Mouse (Mus musculus): ENCODE results near the gene Mrps26.
"Not testable (repeated sequence)": the region's sequence is repeated elsewhere in the genome, so short reads cannot be mapped to it uniquely, and the experiment has no call there.

Gene Mrps26

DNA sequence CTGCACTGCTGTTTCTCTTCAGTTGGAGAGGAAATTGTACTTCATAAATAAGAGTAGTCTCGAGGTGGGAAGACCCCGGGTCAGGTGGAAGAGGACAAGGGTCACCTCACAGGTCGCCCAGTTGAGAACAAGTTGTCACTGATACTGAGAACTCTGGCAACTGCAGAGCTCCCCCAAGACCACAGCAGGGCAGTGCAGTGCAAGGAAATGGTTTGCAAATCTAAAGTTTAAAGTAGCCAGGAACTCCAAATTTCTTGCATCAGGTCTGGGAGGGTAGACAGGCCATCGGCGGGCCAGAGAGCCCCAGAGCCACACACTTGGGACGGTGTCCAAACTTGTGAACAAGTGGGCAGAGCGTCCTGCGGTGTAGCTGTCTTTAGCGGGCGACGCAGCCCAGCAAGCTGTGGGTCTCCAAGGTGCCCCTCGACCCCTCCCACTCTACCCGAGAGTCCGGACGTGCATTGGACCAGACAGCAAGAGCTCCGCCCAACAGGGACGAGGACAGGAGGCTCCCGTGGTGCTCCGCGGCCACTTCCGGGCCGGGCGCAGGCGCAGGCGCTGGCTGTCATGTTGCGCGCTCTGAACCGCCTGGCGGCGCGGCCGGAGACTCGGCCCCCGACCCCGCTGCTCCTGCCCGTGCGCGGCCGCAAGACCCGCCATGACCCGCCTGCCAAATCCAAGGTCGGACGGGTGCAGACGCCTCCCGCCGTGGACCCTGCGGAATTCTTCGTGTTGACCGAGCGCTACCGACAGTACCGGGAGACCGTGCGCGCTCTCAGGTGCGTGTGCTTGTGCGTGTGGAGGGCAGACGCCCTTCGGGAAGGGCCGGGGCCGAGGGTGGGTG is at the start of gene Mrps26:
Gene Mrps26 (plus strand): TSS at position 531 of the 844 bp plus-strand sequence.
- DNase-seq, result peak; percentile 91 to 94

GRCm38 (mm10) chr2:130513907-130514306 is 49.6 kb upstream of the Mrps26 start:
- no peak for DNase-seq

- no peak for DNase-seq
These were observed 47.8 kb upstream of the Mrps26 start for GRCm38 (mm10) chr2:130515791-130516190.

DNA sequence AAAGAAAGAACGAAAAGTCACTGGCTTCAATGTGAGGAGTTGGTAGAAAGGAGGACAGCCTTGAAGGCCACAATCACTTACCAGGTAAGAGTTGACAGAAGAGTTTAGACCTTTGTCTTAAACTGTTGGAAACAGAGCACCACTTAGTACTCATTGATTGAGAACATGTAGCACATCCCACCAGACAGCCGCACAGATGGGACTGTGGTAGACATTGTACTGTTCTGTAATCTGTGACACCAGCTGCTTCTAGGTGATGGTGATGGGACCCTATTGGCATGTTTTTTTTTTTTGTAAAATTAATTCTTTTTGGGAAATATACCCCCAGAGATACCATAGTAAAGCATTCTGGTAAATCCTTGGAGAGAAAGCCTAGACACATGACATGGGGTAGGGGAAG is 41.6 kb upstream of the Mrps26 start:
- no peak for DNase-seq

DNA sequence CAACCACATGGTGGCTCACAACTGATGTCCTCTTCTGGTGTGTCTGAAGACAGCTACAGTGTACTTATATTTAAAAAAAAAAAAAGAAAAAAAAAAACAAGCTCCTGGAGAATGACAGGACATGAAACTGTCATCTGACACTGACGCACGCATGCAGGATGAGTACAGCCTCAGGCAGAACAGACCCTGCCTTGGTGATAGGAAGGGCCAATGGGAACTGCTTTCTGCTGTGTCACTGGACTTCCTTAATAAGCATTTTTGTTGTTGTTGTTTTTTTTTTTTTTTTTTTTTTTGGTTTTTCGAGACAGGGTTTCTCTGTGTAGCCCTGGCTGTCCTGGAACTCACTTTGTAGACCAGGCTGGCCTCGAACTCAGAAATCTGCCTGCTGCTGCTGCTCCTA is 38.1 kb upstream of the Mrps26 start:
- not testable (repeated sequence) for DNase-seq

DNA sequence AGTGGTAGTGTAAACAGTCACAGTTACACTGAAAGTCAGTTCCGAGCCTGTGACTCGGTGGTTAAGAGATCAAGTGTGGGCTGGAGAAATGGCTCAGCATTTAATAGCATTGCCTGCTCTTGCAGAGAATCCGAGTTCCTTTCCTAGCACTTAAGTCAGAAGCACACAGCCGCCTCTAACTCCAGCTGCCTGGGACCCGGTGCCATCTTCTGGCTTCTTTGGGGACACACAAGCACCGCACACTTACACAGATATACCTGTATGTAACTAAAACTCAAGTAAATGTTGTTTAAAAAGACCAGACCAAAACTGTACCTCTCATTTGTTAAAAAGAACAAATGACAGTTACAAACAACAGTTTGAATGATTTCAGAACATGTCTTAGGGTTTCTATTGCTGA is 35.1 kb upstream of the Mrps26 start:
- peak; percentile 10 for DNase-seq

DNA sequence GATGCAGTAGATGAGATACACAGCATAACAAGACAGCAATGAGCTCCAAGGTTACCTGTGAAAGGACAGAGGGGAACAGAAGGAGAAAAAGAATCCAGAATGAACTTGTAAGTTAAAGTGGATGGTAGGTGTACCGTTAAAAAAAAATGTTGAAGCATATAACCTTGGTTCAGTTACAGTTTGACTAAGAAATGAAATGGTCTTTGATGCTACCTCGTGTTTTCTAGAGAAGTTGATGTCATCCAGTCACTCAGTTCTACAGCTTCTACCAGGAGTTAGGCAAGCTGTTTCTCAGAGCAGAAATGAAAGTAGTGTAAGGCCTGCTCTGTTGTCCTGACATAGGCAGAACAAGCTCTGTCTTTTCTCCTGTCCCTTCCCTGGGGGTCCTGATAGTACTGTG is 34.3 kb upstream of the Mrps26 start:
- no peak for DNase-seq

- no peak for DNase-seq
These were observed 33.6 kb upstream of the Mrps26 start for GRCm38 (mm10) chr2:130529925-130530324.

- no peak for DNase-seq
These were observed 31.3 kb upstream of the Mrps26 start for GRCm38 (mm10) chr2:130532201-130532600.

DNA sequence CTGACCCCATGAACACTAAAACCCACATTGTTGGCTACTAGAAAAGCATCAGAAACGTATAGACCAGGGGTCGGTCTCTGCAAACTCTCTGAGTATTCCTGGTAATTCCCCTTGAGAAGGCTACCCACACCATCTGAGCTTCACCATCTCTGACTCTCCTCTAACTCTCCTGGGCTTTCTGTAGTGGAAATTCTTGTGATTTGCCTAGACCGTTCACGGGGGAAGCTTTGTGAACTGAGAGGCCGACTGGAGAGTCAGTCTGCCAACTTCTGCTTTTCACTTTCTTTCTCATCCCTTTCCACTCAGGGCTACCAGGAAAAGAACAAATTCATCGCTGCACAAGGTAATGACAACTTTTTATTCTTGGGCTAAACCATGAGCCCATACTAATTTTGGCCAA is 28.5 kb upstream of the Mrps26 start:
- no peak for DNase-seq

DNA sequence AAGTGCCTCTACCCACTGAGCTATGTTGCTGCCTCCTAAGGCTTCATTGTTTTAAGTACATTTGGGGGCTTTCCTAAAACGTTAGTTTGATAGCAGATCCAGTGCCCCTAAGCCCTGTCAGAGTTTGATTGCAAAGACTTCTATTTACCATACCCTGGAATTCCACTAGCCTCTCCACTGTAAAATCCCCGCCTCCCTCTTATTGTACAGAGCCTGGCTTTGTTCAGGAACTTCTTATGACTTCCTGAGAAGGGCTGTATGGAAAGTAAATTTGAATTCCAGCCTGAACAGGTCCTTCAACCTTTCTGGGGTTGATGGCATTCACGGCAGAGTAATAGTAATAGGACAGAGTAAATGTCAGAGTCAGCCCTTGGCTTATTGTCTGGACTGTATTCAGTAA is 26.7 kb upstream of the Mrps26 start:
- no peak for DNase-seq

GRCm38 (mm10) chr2:130538876-130539546 is 24.5 kb upstream of the Mrps26 start:
- no peak for DNase-seq

DNA sequence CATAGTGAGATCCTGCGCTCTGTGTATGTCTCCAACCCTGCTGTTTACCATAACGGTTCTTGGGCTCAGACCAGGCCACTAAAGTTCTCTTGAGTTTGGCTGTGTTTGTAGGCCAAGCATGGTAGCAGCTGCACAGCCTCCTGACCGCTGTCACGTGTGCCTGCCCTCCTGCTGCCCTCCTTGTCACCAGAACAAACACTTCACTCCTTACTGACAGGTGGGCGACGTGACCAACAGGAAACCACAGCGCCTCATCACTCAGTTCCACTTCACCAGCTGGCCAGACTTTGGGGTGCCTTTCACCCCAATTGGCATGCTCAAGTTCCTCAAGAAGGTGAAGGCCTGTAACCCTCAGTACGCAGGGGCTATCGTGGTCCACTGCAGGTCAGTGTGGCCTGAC is 23.3 kb upstream of the Mrps26 start:
- DNase-seq, result no peak

DNA sequence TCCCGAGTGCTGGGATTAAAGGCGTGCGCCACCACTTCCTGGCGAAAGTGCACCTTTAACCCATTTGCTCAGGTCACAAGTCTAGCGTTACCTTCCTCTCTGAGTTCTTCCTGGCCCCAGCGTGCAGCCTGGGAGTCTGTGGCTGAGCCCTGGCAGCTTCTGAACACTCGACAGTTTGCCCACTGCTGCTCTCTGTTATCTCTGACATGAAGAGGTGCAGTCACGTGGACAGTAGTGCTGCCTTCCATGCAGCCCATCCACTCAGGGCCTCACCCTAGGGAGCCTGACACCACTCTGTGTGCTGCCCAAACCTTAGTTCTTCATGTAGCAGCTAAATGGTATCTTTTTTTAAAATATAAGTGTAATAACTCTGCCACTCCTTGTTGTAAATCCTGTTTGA is 16.6 kb upstream of the Mrps26 start:
- no peak for DNase-seq

- no peak for DNase-seq
These were observed 8.7 kb upstream of the Mrps26 start for GRCm38 (mm10) chr2:130554841-130555240.

DNA sequence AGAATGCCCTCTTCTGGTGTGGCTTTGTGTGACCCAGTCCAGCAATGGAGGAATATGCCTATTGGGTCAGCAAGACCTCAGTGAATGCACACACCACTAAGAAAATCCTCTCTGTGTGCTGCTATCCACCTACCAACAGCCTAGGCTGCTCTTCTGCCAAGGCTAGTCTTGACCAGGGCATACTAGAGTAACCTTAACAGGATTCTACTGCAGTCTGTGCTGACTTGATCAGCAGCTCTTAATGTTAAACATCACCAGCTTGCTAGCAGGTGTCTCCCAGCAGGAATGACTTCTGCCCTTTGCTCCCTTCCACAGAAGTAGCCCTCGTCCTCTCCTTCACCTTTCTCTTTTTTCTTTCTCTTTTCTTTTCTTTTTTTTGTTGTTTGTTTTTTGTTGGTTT is 7.2 kb upstream of the Mrps26 start:
- no peak for DNase-seq

DNA sequence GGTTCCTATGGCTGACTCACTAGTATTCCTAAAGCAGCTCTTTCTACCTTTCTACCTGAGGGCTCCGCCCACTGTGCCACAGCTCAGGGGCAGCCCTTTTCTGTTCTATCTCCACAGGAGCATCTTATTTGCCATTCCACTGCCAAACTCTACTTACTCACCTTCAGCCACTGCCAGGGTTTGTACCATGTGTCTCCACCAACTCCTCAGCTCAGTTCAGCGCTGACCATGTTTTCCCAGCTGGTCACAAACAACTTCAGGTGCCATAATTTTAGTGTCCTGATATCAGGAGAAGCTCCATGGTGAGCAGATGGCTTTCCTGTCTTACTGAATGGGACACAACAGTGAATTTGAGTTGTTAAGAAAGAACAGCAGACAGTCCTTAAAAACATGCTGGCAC is 6.1 kb upstream of the Mrps26 start:
- DNase-seq, result peak in 1 of 2 experiments; percentile 27

DNA sequence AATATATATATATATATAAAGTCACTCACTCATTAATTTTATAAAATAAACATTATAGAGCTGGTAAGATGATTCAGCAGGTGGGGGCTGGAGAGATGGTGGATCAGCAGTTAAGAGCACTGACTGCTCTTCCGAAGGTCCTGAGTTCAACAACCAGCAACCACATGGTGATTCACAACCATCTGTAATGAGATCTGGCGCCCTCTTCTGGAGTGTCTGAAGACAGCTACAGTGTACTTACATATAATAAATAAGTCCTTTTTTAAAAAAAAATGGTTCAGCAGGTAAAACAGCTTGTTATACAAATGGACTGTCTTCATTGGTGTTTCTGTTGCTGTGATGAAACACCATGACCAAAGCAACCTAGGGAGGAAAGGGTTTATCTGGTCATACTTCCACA is 5.5 kb upstream of the Mrps26 start:
- DNase-seq, result no peak

DNA sequence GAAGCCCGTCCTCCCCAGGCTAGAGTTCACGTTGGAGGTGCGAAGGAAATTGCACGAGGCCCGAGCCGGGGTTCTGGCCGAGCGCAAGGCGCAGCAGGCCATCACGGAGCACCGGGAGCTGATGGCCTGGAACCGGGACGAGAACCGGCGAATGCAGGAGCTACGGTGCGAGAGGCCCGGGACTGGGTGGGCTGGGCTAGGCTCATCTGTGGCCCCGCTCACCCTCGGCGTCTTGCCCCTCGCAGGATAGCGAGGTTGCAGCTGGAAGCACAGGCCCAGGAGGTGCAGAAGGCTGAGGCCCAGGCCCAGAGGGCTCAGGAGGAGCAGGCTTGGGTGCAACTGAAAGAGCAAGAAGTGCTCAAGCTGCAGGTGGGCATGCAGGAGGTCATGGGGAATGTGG is 521 bp downstream of the Mrps26 start:
- peak in 1 of 2 experiments; percentile 50 for DNase-seq

- DNase-seq, result no peak
These were observed 1.4 kb downstream of the Mrps26 start for GRCm38 (mm10) chr2:130564983-130565382.

GRCm38 (mm10) chr2:130568921-130569320 is 5.4 kb downstream of the Mrps26 start:
- no peak for DNase-seq

DNA sequence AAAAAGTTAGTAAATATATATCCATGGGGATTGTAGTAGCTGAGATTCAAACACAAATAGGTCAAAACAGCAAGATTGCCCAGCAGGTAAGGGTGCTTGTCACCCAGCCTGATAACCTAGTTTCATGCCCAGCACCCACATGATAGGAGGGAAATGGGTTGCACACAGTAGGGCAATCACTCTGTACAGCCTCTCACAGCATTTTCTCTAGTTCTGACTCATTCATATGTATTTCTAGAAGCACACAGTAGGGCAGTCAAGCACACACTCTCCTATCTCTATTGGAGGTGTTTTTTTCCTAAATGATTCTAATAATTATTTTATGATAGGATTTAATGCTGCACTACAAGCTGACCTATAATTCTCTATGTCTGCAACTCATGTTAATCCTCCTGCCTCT is 6.4 kb downstream of the Mrps26 start:
- no peak for DNase-seq

DNA sequence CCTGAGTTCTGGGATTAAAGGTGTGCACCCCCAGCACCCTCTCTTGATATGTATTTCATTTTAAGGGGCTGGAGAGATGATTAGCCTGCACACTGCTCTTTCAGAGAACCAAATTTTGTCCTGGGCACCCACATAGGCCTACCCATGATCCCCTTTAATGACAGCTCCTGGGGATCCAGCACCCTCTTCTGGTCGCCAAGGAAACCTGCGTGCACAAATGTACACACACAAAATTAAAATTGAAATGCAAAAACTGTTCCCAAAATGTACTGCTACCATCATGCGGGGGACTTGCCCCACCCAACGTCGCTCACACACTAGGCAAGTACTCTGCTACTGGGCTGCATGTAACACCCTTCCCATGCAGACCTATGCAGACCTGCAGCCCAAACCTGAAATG is 11.4 kb downstream of the Mrps26 start:
- no peak for DNase-seq

- DNase-seq, result no peak
These were observed 12.3 kb downstream of the Mrps26 start, which contains the start of gene Oxt for GRCm38 (mm10) chr2:130575873-130576272. Gene Oxt (plus strand): TSS chr2:130576173.
